In the genomic region with DNA sequence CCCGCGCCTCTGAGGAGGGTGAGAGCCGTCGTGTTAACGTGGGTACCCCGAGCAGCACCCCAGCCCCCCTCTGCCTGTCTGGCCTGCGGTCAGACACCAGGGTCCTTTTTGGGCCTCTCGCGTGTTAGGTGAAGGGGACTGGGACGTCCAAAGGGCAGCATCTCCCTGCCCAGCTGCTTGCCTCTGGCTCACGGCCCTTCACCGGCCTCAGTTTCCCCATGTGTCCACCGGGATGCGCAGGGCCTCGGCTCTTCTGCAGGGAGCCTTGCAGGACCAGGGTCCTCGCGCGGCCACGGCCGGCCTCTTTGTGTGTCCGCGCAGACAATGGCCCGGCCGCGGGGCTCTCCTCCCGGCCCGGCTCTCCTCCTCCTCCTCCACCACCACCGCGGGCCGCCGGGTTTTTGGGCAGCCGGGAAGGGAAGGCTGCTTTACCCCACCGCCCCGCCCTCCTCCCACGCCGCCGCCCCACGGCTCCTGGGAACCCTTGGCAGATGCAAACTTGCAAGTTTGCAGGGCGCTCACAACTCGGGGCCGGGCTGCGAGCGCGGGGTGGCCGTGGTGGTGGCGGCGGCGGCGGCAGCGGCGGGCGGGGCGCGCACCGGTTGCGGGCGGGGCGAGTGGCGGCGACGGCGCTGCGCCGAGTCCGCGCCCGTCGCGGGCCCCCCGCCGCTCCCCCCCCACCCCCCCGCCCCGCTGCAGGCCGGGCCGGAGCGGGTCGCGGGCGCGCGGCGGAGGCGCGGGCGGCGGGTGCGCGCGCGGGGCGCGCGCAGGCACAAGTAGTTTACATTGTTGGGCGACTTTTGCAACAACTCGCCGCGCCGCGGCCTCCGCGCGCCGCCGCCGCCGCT, we compare ENCODE assay signal across 7 mouse cellular contexts. TPM values are rescaled to one million over a fixed set of nuclear protein-coding genes. Genes with fewer than 3 reads are reported as not detected.
DNase-seq lines count a peak whose midpoint lies in the region; ATAC-seq lines count a peak whose summit lies in the region.

No protein-coding gene starts in this region.

- peaks cover 70% of the 10 kb centered on the region for H3K4me1 ChIP-seq in limb, embryonic 12.5 days (replicated peaks)
- H3K4me1 ChIP-seq in midbrain, embryonic 14.5 days (ENCODE audit: control insufficient read depth, insufficient read depth, low read length) = peaks cover 41% of the 10 kb centered on the region

- peak; percentile 28; the same call in 1 of the 2 replicates for ATAC-seq in limb, embryonic 12.5 days (ENCODE audit: insufficient number of reproducible peaks, insufficient read depth, low FRiP score, low TSS enrichment, low read depth)
- peak; percentile 61 for ATAC-seq in midbrain, embryonic 14.5 days (ENCODE audit: low FRiP score, low TSS enrichment)

- DNase-seq in T-cell, adult 2 months (ENCODE audit: low spot score) = peak; percentile 47
- peak; percentile 46 for DNase-seq in cerebellum, adult 9-10 months
- peak; percentile 56 to 62 for DNase-seq in gastrocnemius, adult 8-10 months (ENCODE audit: low spot score in 2 of 2)
- DNase-seq in induced T-regulatory cell, adult 2 months (ENCODE audit: low read depth) = peak; percentile 69
- peak; percentile 84 for DNase-seq in midbrain, embryonic 14.5 days
- DNase-seq in splenic B cell, adult 2 months (ENCODE audit: low read depth, low spot score) = peak; percentile 17

- H3K9me3 ChIP-seq in limb, embryonic 12.5 days = no peaks in the 10 kb centered on the region
- H3K9me3 ChIP-seq in midbrain, embryonic 14.5 days (ENCODE audit: control insufficient read depth, low read length) = no peaks in the 10 kb centered on the region

- no peaks in the 10 kb centered on the region for H3K36me3 ChIP-seq in limb, embryonic 12.5 days
- no peaks in the 10 kb centered on the region for H3K36me3 ChIP-seq in midbrain, embryonic 14.5 days (ENCODE audit: control insufficient read depth, insufficient read depth, low read length)
- H3K36me3 ChIP-seq in splenic B cell, adult 2 months (ENCODE audit: control insufficient read depth, insufficient read depth, low read length, poor library complexity, severe bottlenecking) = no peaks in the 10 kb centered on the region

- peak overlapping the region; percentile 92 for H3K4me3 ChIP-seq in limb, embryonic 12.5 days (replicated peaks)
- H3K4me3 ChIP-seq in midbrain, embryonic 14.5 days (replicated peaks; ENCODE audit: low read depth, low read length) = peak overlapping the region; percentile 73

- H3K9ac ChIP-seq in limb, embryonic 12.5 days (replicated peaks) = peak overlapping the region; percentile 98
- H3K9ac ChIP-seq in midbrain, embryonic 14.5 days (replicated peaks; ENCODE audit: low read length) = peak overlapping the region; percentile 80

- H3K27me3 ChIP-seq in limb, embryonic 12.5 days = no peaks in the 10 kb centered on the region
- no peaks in the 10 kb centered on the region for H3K27me3 ChIP-seq in midbrain, embryonic 14.5 days (ENCODE audit: control insufficient read depth, insufficient read depth, low read length)
- H3K27me3 ChIP-seq in splenic B cell, adult 2 months (ENCODE audit: control insufficient read depth, insufficient read depth, low read length, poor library complexity, severe bottlenecking) = no peaks in the 10 kb centered on the region

- peak overlapping the region; percentile 99 for H3K27ac ChIP-seq in limb, embryonic 12.5 days
- peak overlapping the region; percentile 86 for H3K27ac ChIP-seq in midbrain, embryonic 14.5 days (replicated peaks; ENCODE audit: low read depth, low read length)

- peak overlapping the region; percentile 88 for H3K4me2 ChIP-seq in limb, embryonic 12.5 days
- H3K4me2 ChIP-seq in midbrain, embryonic 14.5 days (ENCODE audit: low read length) = peak overlapping the region; percentile 68

- WGBS in limb, embryonic 12.5 days = under 1% methylated on average over 29 of the region's 106 CpGs
- 1% methylated on average over 73 of the region's 106 CpGs for WGBS in midbrain, embryonic 14.5 days

RNA-seq across cellular contexts. Expression of a gene that starts 0.5 kb away (rescaled TPM):
- 100 to 1,000 TPM; 127 to 155 (median 141) TPM for total RNA-seq in gastrocnemius, adult 8-10 months (2022)
- polyA plus RNA-seq in limb, embryonic 12.5 days (2016; fragmentation: Nextera tagmentation; extraction: Ambion mirVana) = 15.3 and 15.7 TPM in 2 replicates
- polyA plus RNA-seq in midbrain, embryonic 14.5 days (2014; fragmentation: Nextera tagmentation; extraction: Ambion mirVana) = 1.9 and 2.5 TPM in 2 replicates

Comparison
In these comparisons a context has a peak if more than half of its experiments do, and no peak if none do; other contexts are left out.
1. Peak in every context shown above with its lines: DNase-seq, ATAC-seq, H3K4me3 ChIP-seq and H3K27ac ChIP-seq.
2. DNase-seq: peak in every context shown above with its lines; median percentile 84 in midbrain, embryonic 14.5 days; 69 in induced T-regulatory cell, adult 2 months; 59 in gastrocnemius, adult 8-10 months; 47 in T-cell, adult 2 months; 46 in cerebellum, adult 9-10 months; 17 in splenic B cell, adult 2 months.